Mouse (Mus musculus) kidney, adult 18-20 months (tissue): ENCODE results near the gene Phf21a.

Experiments used
- DNase-seq: peaks from one replicate; pipeline ENCODE4 v3.0.0; 2021

Phf21a gene

GRCm38 (mm10) chr2:92182981-92183501 is 90.1 kb downstream of the Phf21a start:
- peak; percentile 84 for DNase-seq

- DNase-seq, result peak; percentile 92
Measured at GRCm38 (mm10) chr2:92183613-92184076, 90.7 kb downstream of the Phf21a start.

- peak; percentile 69 for DNase-seq
Measured at GRCm38 (mm10) chr2:92184077-92184921, 91.4 kb downstream of the Phf21a start.

- DNase-seq, result peak; percentile 57
Measured at GRCm38 (mm10) chr2:92185062-92185765, 92.3 kb downstream of the Phf21a start.

- no peak for DNase-seq
Measured at GRCm38 (mm10) chr2:92185766-92186450, 93.0 kb downstream of the Phf21a start.

GRCm38 (mm10) chr2:92187061-92187460 is 94.1 kb downstream of the Phf21a start:
- DNase-seq, result no peak

GRCm38 (mm10) chr2:92188744-92189143 is 95.8 kb downstream of the Phf21a start:
- DNase-seq, result no peak

- no peak for DNase-seq
Measured at GRCm38 (mm10) chr2:92190960-92191359, 98.0 kb downstream of the Phf21a start.

GRCm38 (mm10) chr2:92191826-92192581 is 99.1 kb downstream of the Phf21a start:
- no peak for DNase-seq

GRCm38 (mm10) chr2:92198126-92198525 is 105.2 kb downstream of the Phf21a start:
- DNase-seq, result no peak

- DNase-seq, result no peak
Measured at GRCm38 (mm10) chr2:92198747-92199146, 105.8 kb downstream of the Phf21a start.

- DNase-seq, result no peak
Measured at GRCm38 (mm10) chr2:92199562-92200286, 106.8 kb downstream of the Phf21a start.

- no peak for DNase-seq
Measured at GRCm38 (mm10) chr2:92202319-92203040, 109.6 kb downstream of the Phf21a start.

- DNase-seq, result no peak
Measured at GRCm38 (mm10) chr2:92205010-92205639, 112.2 kb downstream of the Phf21a start.

- no peak for DNase-seq
Measured at GRCm38 (mm10) chr2:92210409-92210808, 117.5 kb downstream of the Phf21a start.

- DNase-seq, result no peak
Measured at GRCm38 (mm10) chr2:92221431-92221830, 128.5 kb downstream of the Phf21a start.

GRCm38 (mm10) chr2:92225592-92225991 is 132.7 kb downstream of the Phf21a start:
- no peak for DNase-seq

GRCm38 (mm10) chr2:92229973-92230372 is 137.1 kb downstream of the Phf21a start:
- DNase-seq, result no peak

GRCm38 (mm10) chr2:92231706-92232105 is 138.8 kb downstream of the Phf21a start:
- no peak for DNase-seq

GRCm38 (mm10) chr2:92234768-92235332 is 141.9 kb downstream of the Phf21a start:
- DNase-seq, result no peak
